Mouse (Mus musculus) heart, adult 2 months (tissue): ENCODE results near the gene Myog. TPM values are rescaled to one million over a fixed set of nuclear protein-coding genes. Genes with fewer than 3 reads are reported as not detected.

Experiments
- DNase-seq, 2 experiments: peaks; one replicate each; pipeline ENCODE4 v3.0.0; 2021
- H3K27ac ChIP-seq: fragments of 200-600 bp; 2 replicates; pipeline ENCODE4 v1.8.1; 2022
- H3K27me3 ChIP-seq: fragments of 200-500 bp; 2 replicates; pipeline ENCODE4 v1.6.1; 2012; ENCODE audit warnings: mild to moderate bottlenecking, low read length, inconsistent platforms, mixed read lengths; ENCODE audit not compliant: control insufficient read depth, insufficient read depth
- H3K36me3 ChIP-seq: fragments of 200-500 bp; 2 replicates; pipeline ENCODE4 v1.6.1; 2012; ENCODE audit warnings: low read length, inconsistent platforms; ENCODE audit not compliant: control insufficient read depth, insufficient read depth
- H3K4me1 ChIP-seq: fragments of 200-500 bp; 2 replicates; pipeline ENCODE4 v1.6.1; 2011; ENCODE audit warnings: low read length; ENCODE audit not compliant: control insufficient read depth, insufficient read depth
- H3K4me3 ChIP-seq: fragments of 200-600 bp; 2 replicates; pipeline ENCODE4 v1.8.1; 2022
- H3K79me2 ChIP-seq: fragments of 200-500 bp; replicated peaks from 2 replicates; pipeline ENCODE4 v1.6.1; 2012; ENCODE audit warnings: mild to moderate bottlenecking, inconsistent platforms, low read length, moderate library complexity, mixed read lengths; ENCODE audit not compliant: control insufficient read depth, insufficient read depth
- H3K9ac ChIP-seq: fragments of 200-500 bp; 2 replicates; pipeline ENCODE4 v1.6.1; 2012; ENCODE audit warnings: low read depth, mild to moderate bottlenecking, control low read depth, inconsistent platforms, low read length, mixed read lengths
- CTCF ChIP-seq: fragments of 200-600 bp; IDR thresholded peaks from 2 replicates; pipeline ENCODE4 v1.8.1; 2022; ENCODE audit warnings: antibody characterized with exemption, mild to moderate bottlenecking, moderate library complexity
- EP300 ChIP-seq: fragments of 200-500 bp; IDR thresholded peaks from 2 replicates; pipeline ENCODE4 v1.6.1; 2011; ENCODE audit warnings: low read depth, low read length, control low read depth; ENCODE audit not compliant: insufficient read depth
- POLR2A ChIP-seq: fragments of 200-500 bp; IDR thresholded peaks from 2 replicates; pipeline ENCODE4 v1.6.1; 2011; ENCODE audit warnings: mild to moderate bottlenecking, low read depth, low read length, control low read depth; ENCODE audit not compliant: insufficient read depth
- WGBS: fragments of 180-500 bp; shearing (Covaris S2); methylation state at CpG from one replicate; pipeline ENCODE4 v1.1.7; 2018; 5-methylcytosine and 5-hydroxymethylcytosine counted together
- intact Hi-C: fragments of 180-260 bp; cut with DNase I; formaldehyde crosslinking; loops from one replicate; pipeline ENCODE4 v1.15.1; 2025
- long read RNA-seq: library from polyadenylated mRNA; stranded (forward); transcript quantifications from one replicate; pipeline ENCODE4 v2.0.0, GENCODE M21; 2021
- polyA plus RNA-seq: library from polyadenylated mRNA; depleted of rRNA; stranded (reverse); fragments of >200 nt; gene quantifications from 2 replicates; pipeline ENCODE4 v1.2.3, GENCODE M21; 2012; rRNA removed
- total RNA-seq, 2 experiments: library from RNA; stranded (reverse); gene quantifications; 2 replicates each; pipeline ENCODE4 v1.2.3; 2021

Gene Myog
- not detected for total RNA-seq
- not detected in 2 replicates for polyA plus RNA-seq
- long read RNA-seq: 0 reads

- no peak for DNase-seq
- TF ChIP-seq POLR2A: no peak
- no peak for TF ChIP-seq CTCF
- no peak for TF ChIP-seq EP300
- Histone ChIP-seq H3K9ac (no peak within 1 kb of the TSS), H3K79me2 (no peaks in the 10 kb centered on the region), H3K27me3 (no peaks in the 10 kb centered on the region), H3K4me1 (peaks cover 2% of the 10 kb centered on the region; the same call in 1 of the 2 replicates), H3K4me3 (no peak within 1 kb of the TSS), H3K36me3 (no peaks in the 10 kb centered on the region), H3K27ac (no peak within 1 kb of the TSS)
- WGBS: 70% methylated on average over 11 of the region's 11 CpGs
- intact Hi-C loops: no loop called here
Observed at GRCm38 (mm10) chr1:134289598-134290099, at the start of gene Myog. Gene Myog (plus strand): TSS chr1:134289989.

GRCm38 (mm10) chr1:134240701-134241100 is 49.1 kb upstream of the Myog start:
- Histone ChIP-seq H3K9ac (no peak overlapping the region), H3K27me3 (no peaks in the 10 kb centered on the region), H3K36me3 (no peaks in the 10 kb centered on the region), H3K79me2 (no peaks in the 10 kb centered on the region), H3K27ac (no peak overlapping the region), H3K4me3 (no peak overlapping the region), H3K4me1 (peaks cover 2% of the 10 kb centered on the region; the same call in 1 of the 2 replicates)
- 70% methylated on average over 9 of the region's 9 CpGs for WGBS
- DNase-seq: no peak
- TF ChIP-seq EP300 (no peak), POLR2A (no peak), CTCF (no peak)
- intact Hi-C loops: no loop called here

GRCm38 (mm10) chr1:134241298-134241697 is 48.5 kb upstream of the Myog start:
- intact Hi-C loops: no loop called here
- no peak for DNase-seq

GRCm38 (mm10) chr1:134242286-134242685 is 47.5 kb upstream of the Myog start:
- no peak overlapping the region for H3K4me3 ChIP-seq
- no peak for DNase-seq
- H3K27me3 ChIP-seq: no peaks in the 10 kb centered on the region
- no peaks in the 10 kb centered on the region for H3K4me1 ChIP-seq
- no peaks in the 10 kb centered on the region for H3K36me3 ChIP-seq
- intact Hi-C loops: no loop called here
- no peak overlapping the region for H3K27ac ChIP-seq
- TF ChIP-seq POLR2A (no peak), CTCF (no peak), EP300 (no peak)
- H3K79me2 ChIP-seq: no peaks in the 10 kb centered on the region
- WGBS: 86% methylated on average over 2 of the region's 2 CpGs
- no peak overlapping the region for H3K9ac ChIP-seq

More at GRCm38 (mm10) chr1:134241298-134241697, 48.5 kb upstream of the Myog start:
- no peaks in the 10 kb centered on the region for H3K79me2 ChIP-seq
- no peaks in the 10 kb centered on the region for H3K27me3 ChIP-seq
- no peaks in the 10 kb centered on the region for H3K4me1 ChIP-seq
- TF ChIP-seq EP300: no peak
- no peak for TF ChIP-seq POLR2A
- no peak for TF ChIP-seq CTCF
- H3K36me3 ChIP-seq: no peaks in the 10 kb centered on the region
- no peak overlapping the region for H3K9ac ChIP-seq
- no peak overlapping the region for H3K27ac ChIP-seq
- WGBS: 79% methylated on average over 8 of the region's 8 CpGs
- H3K4me3 ChIP-seq: no peak overlapping the region

- WGBS: 87% methylated on average over 6 of the region's 6 CpGs
- Histone ChIP-seq H3K9ac (no peak overlapping the region), H3K27me3 (no peaks in the 10 kb centered on the region), H3K4me3 (no peak overlapping the region), H3K27ac (no peak overlapping the region), H3K79me2 (no peaks in the 10 kb centered on the region), H3K4me1 (no peaks in the 10 kb centered on the region), H3K36me3 (no peaks in the 10 kb centered on the region)
- no peak for DNase-seq
- TF ChIP-seq POLR2A: no peak
- no peak for TF ChIP-seq EP300
- no peak for TF ChIP-seq CTCF
- intact Hi-C loops: no loop called here
Observed at GRCm38 (mm10) chr1:134243505-134243904, 46.3 kb upstream of the Myog start.
